Mouse (Mus musculus): ENCODE results near the gene Ptpre. TPM values are rescaled to one million over a fixed set of nuclear protein-coding genes. Genes with fewer than 3 reads are reported as not detected.

The Ptpre gene
- polyA plus RNA-seq, 1 experiment: 0.72 TPM

DNA sequence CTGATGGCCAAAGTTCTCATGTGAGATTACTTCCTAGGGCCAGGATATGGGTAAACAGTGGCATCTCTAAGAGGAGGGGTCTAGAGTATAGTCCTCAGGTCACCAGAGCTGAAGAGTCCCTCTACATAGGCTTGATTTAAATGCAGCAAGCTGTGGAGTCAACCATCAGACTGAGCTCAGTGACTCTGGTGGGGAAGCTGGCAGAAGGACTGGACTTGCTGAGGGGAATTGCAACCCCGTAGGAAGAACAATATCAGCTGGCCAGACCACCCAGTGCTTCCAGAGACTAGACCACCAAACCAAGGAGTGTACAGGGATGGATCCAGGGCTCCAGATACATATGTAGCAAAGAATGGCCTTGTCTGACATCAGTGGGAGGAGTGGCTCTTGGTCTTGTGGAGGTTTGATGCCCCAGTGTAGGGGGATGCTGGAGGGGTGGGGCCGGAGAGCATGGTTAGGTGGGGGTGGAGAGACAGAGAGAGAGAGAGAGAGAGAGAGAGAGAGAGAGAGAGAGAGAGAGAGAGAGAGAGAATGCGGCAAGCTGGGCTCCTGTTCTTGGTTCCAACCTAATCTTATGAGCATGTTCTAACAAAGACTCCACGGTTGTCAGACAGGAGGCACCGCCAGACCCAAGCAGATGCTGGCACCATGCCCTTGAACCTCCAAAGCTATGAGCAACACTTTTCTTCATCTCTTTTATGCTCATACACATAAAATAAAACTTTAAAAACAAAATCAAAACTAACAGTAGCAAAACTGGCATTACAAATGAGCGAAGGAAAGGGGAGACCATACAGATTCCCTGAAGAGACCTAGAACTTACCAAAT, 184.9 kb downstream of the Ptpre start:
- H3K9me3 ChIP-seq (replicated peaks; ENCODE audit: control insufficient read depth, insufficient read depth, low read length, poor library complexity, severe bottlenecking): no peaks in the 10 kb centered on the region
- H3K27me3 ChIP-seq (ENCODE audit: control insufficient read depth, insufficient read depth, low read length, poor library complexity, severe bottlenecking): no peaks in the 10 kb centered on the region
- no peak for TF ChIP-seq CTCF (IDR thresholded peaks at IDR 0.05; ENCODE audit: low read depth, low read length)
- TF ChIP-seq POLR2A (IDR thresholded peaks at IDR 0.05; ENCODE audit: insufficient read depth, low read length): no peak
- no peak for TF ChIP-seq EP300 (IDR thresholded peaks at IDR 0.05; ENCODE audit: insufficient read depth, low read depth, low read length)
- H3K4me1 ChIP-seq (ENCODE audit: control insufficient read depth, insufficient read depth, low read length): no peaks in the 10 kb centered on the region
- no peak overlapping the region for H3K9ac ChIP-seq (ENCODE audit: low read depth, poor library complexity, severe bottlenecking)
- H3K36me3 ChIP-seq (ENCODE audit: control insufficient read depth, insufficient read depth, low read length, poor library complexity, severe bottlenecking): no peaks in the 10 kb centered on the region
- no peak overlapping the region for H3K4me3 ChIP-seq (ENCODE audit: low read depth, low read length)
- no peak overlapping the region for H3K27ac ChIP-seq (ENCODE audit: insufficient read depth, low read length)

GRCm38 (mm10) chr7:135723672-135724341, 186.5 kb downstream of the Ptpre start:
- Histone ChIP-seq H3K4me3 (ENCODE audit: low read depth, low read length) (no peak overlapping the region), H3K4me1 (ENCODE audit: control insufficient read depth, insufficient read depth, low read length) (no peaks in the 10 kb centered on the region), H3K36me3 (ENCODE audit: control insufficient read depth, insufficient read depth, low read length, poor library complexity, severe bottlenecking) (no peaks in the 10 kb centered on the region), H3K27ac (ENCODE audit: insufficient read depth, low read length) (no peak overlapping the region), H3K9ac (ENCODE audit: low read depth, poor library complexity, severe bottlenecking) (no peak overlapping the region), H3K27me3 (ENCODE audit: control insufficient read depth, insufficient read depth, low read length, poor library complexity, severe bottlenecking) (no peaks in the 10 kb centered on the region), H3K9me3 (replicated peaks; ENCODE audit: control insufficient read depth, insufficient read depth, low read length, poor library complexity, severe bottlenecking) (peaks cover 5% of the 10 kb centered on the region)
- TF ChIP-seq EP300 (IDR thresholded peaks at IDR 0.05; ENCODE audit: insufficient read depth, low read depth, low read length): no peak
- TF ChIP-seq CTCF (IDR thresholded peaks at IDR 0.05; ENCODE audit: low read depth, low read length): no peak
- no peak for TF ChIP-seq POLR2A (IDR thresholded peaks at IDR 0.05; ENCODE audit: insufficient read depth, low read length)

- Histone ChIP-seq H3K36me3 (ENCODE audit: control insufficient read depth, insufficient read depth, low read length, poor library complexity, severe bottlenecking) (no peaks in the 10 kb centered on the region), H3K4me3 (ENCODE audit: low read depth, low read length) (no peak overlapping the region), H3K27me3 (ENCODE audit: control insufficient read depth, insufficient read depth, low read length, poor library complexity, severe bottlenecking) (no peaks in the 10 kb centered on the region), H3K9me3 (replicated peaks; ENCODE audit: control insufficient read depth, insufficient read depth, low read length, poor library complexity, severe bottlenecking) (peaks cover 5% of the 10 kb centered on the region), H3K9ac (ENCODE audit: low read depth, poor library complexity, severe bottlenecking) (no peak overlapping the region), H3K27ac (ENCODE audit: insufficient read depth, low read length) (no peak overlapping the region), H3K4me1 (ENCODE audit: control insufficient read depth, insufficient read depth, low read length) (no peaks in the 10 kb centered on the region)
- TF ChIP-seq POLR2A (IDR thresholded peaks at IDR 0.05; ENCODE audit: insufficient read depth, low read length): no peak
- TF ChIP-seq EP300 (IDR thresholded peaks at IDR 0.05; ENCODE audit: insufficient read depth, low read depth, low read length): no peak
- no peak for TF ChIP-seq CTCF (IDR thresholded peaks at IDR 0.05; ENCODE audit: low read depth, low read length)
These were observed 189.4 kb downstream of the Ptpre start for GRCm38 (mm10) chr7:135726707-135727106.

GRCm38 (mm10) chr7:135728038-135728437, 190.8 kb downstream of the Ptpre start:
- Histone ChIP-seq H3K27ac (ENCODE audit: insufficient read depth, low read length) (no peak overlapping the region), H3K4me3 (ENCODE audit: low read depth, low read length) (no peak overlapping the region), H3K9ac (ENCODE audit: low read depth, poor library complexity, severe bottlenecking) (no peak overlapping the region), H3K36me3 (ENCODE audit: control insufficient read depth, insufficient read depth, low read length, poor library complexity, severe bottlenecking) (no peaks in the 10 kb centered on the region), H3K27me3 (ENCODE audit: control insufficient read depth, insufficient read depth, low read length, poor library complexity, severe bottlenecking) (no peaks in the 10 kb centered on the region), H3K9me3 (replicated peaks; ENCODE audit: control insufficient read depth, insufficient read depth, low read length, poor library complexity, severe bottlenecking) (peaks cover 5% of the 10 kb centered on the region), H3K4me1 (ENCODE audit: control insufficient read depth, insufficient read depth, low read length) (no peaks in the 10 kb centered on the region)
- TF ChIP-seq POLR2A (IDR thresholded peaks at IDR 0.05; ENCODE audit: insufficient read depth, low read length) (no peak), CTCF (IDR thresholded peaks at IDR 0.05; ENCODE audit: low read depth, low read length) (no peak), EP300 (IDR thresholded peaks at IDR 0.05; ENCODE audit: insufficient read depth, low read depth, low read length) (no peak)

DNA sequence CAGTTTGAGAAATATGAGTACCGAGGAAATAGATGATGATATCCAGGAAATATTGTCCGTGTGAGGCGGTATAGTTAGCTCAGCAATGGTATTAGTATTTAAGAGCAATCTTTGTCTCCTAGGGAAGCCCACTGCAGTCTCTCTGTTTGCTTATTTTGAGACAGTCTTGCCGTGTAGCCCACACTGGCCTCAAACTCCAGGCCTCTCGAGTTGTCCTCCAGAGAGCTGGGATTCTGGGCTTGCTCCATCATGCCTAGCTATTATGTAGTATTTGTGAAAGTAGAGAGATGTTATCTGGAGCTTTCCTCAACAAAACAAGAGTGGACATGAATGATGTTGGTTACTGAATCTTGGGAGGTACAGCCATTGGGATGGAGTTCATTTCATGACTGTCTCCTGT, 197.1 kb downstream of the Ptpre start:
- Histone ChIP-seq H3K27ac (ENCODE audit: insufficient read depth, low read length) (no peak overlapping the region), H3K9me3 (replicated peaks; ENCODE audit: control insufficient read depth, insufficient read depth, low read length, poor library complexity, severe bottlenecking) (peaks cover 10% of the 10 kb centered on the region), H3K27me3 (ENCODE audit: control insufficient read depth, insufficient read depth, low read length, poor library complexity, severe bottlenecking) (no peaks in the 10 kb centered on the region), H3K4me1 (ENCODE audit: control insufficient read depth, insufficient read depth, low read length) (no peaks in the 10 kb centered on the region), H3K4me3 (ENCODE audit: low read depth, low read length) (no peak overlapping the region), H3K36me3 (ENCODE audit: control insufficient read depth, insufficient read depth, low read length, poor library complexity, severe bottlenecking) (no peaks in the 10 kb centered on the region), H3K9ac (ENCODE audit: low read depth, poor library complexity, severe bottlenecking) (no peak overlapping the region)
- TF ChIP-seq EP300 (IDR thresholded peaks at IDR 0.05; ENCODE audit: insufficient read depth, low read depth, low read length) (no peak), CTCF (IDR thresholded peaks at IDR 0.05; ENCODE audit: low read depth, low read length) (no peak), POLR2A (IDR thresholded peaks at IDR 0.05; ENCODE audit: insufficient read depth, low read length) (no peak)

Measured in ES-Bruce4 (cell line).